Mouse (Mus musculus): ENCODE measurements around the gene Fam129b. TPM values are rescaled to one million over a fixed set of nuclear protein-coding genes. Genes with fewer than 3 reads are reported as not detected.
A peak's percentile ranks its signal among the peaks of the same experiment; 100 is the strongest.

The Fam129b gene
- polyA plus RNA-seq, 1 experiment from 2014 or later: 5.9 TPM

DNA sequence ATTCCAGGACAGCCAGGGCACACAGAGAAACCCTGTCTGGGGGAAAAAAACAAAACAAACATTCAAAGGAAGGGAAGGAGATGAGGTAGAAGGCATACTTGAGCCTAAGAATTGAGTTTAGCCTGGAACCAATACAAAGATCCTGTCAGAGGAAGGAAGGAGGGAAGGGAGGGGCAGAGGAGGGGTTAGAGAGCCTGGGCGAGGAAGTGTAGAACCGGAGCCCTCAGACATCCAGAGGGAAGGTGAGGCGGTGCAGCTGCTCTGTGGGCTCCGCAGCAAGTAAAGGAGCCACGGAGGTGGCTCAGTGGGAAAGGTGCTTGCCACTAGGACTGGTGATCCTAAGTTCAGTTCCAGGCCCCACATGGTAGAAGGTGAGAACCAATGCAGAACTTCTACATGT is 34.8 kb upstream of the Fam129b start:
- DNase-seq (no peak), ATAC-seq (no peak)
- no peak overlapping the region for H3K27ac ChIP-seq (ENCODE audit: low read depth)
- no peaks in the 10 kb centered on the region for H3K27me3 ChIP-seq (ENCODE audit: insufficient read depth, low read length)
- WGBS (ENCODE audit: insufficient replicate concordance): 49% methylated on average over 5 of the region's 5 CpGs
- H3K4me1 ChIP-seq (ENCODE audit: insufficient read depth): peaks cover 4% of the 10 kb centered on the region; the same call in 1 of the 2 replicates
- no peak overlapping the region for H3K4me2 ChIP-seq (ENCODE audit: low read depth, low read length)
- no peak overlapping the region for H3K9ac ChIP-seq (replicated peaks)
- no peaks in the 10 kb centered on the region for H3K36me3 ChIP-seq (replicated peaks; ENCODE audit: insufficient read depth, low read length)
- no peak overlapping the region for H3K4me3 ChIP-seq (ENCODE audit: low read depth, low read length)
- H3K9me3 ChIP-seq (ENCODE audit: low read length): no peaks in the 10 kb centered on the region
- TF ChIP-seq CTCF (IDR thresholded peaks at IDR 0.05; ENCODE audit: low read depth): no peak

DNA sequence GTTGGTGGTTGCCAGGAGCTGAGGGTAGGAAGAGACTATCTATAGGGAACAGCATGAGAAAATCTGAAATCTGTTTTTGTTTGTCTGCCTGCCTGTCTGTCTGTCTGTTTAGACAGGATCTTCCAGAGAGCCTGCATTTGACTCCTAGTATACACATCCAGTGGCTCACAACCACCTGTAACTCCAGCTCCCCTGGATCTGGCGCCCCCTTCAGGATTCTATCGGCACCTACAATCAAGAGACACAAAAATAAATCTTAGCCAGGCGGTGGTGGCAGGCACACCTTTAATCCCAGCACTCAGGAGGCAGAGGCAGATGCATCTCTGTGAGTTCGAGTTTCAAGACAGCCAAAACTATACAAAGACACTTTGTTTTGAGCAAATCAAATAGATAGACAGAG is 33.4 kb upstream of the Fam129b start:
- no peak overlapping the region for H3K4me2 ChIP-seq (ENCODE audit: low read depth, low read length)
- peaks cover 6% of the 10 kb centered on the region; the same call in 1 of the 2 replicates for H3K4me1 ChIP-seq (ENCODE audit: insufficient read depth)
- TF ChIP-seq CTCF (IDR thresholded peaks at IDR 0.05; ENCODE audit: low read depth) (peak; percentile 61), EP300 (IDR thresholded peaks at IDR 0.05; ENCODE audit: low read depth) (no peak)
- no peaks in the 10 kb centered on the region for H3K9me3 ChIP-seq (ENCODE audit: low read length)
- no peaks in the 10 kb centered on the region for H3K27me3 ChIP-seq (ENCODE audit: insufficient read depth, low read length)
- ATAC-seq (no peak), DNase-seq (no peak)
- no peak overlapping the region for H3K27ac ChIP-seq (ENCODE audit: low read depth)
- H3K9ac ChIP-seq (replicated peaks): no peak overlapping the region
- H3K36me3 ChIP-seq (replicated peaks; ENCODE audit: insufficient read depth, low read length): no peaks in the 10 kb centered on the region
- WGBS (ENCODE audit: insufficient replicate concordance): 29% methylated on average over 4 of the region's 4 CpGs
- no peak overlapping the region for H3K4me3 ChIP-seq (ENCODE audit: low read depth, low read length)

DNA sequence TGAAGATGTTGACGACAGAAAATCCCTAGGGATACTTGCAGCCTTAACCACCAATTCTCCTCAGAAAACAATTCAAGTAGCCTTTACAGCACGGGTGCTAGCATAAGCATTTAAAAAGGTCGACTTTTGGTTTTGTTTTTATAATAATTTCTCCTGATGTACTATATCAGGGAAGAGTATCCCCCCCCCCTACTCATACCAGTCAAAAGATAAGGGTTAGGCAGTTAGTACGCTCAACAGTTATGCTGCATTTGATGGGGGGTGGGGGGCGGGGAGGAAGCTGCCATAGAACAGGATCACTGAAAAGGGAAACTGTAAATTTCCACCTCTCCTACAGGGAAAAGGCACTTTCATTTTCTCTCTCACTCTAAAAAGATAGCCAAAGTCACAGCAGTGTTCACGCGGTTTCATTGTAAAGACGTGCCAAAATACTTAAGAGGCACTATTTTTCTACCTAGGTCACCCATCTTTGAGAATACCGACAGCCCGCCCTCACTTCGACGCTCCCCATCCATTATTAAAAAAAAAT is 30.3 kb upstream of the Fam129b start:
- Histone ChIP-seq H3K27ac (ENCODE audit: low read depth) (0 out of 2 replicates have a peak overlapping the region, but pooled peaks have one; percentile 66), H3K9ac (replicated peaks) (peak overlapping the region; percentile 69), H3K9me3 (ENCODE audit: low read length) (no peaks in the 10 kb centered on the region), H3K4me3 (ENCODE audit: low read depth, low read length) (peak overlapping the region; percentile 77), H3K27me3 (ENCODE audit: insufficient read depth, low read length) (no peaks in the 10 kb centered on the region), H3K4me2 (ENCODE audit: low read depth, low read length) (peak overlapping the region; percentile 99), H3K4me1 (ENCODE audit: insufficient read depth) (peaks cover 6% of the 10 kb centered on the region; the same call in 1 of the 2 replicates), H3K36me3 (replicated peaks; ENCODE audit: insufficient read depth, low read length) (no peaks in the 10 kb centered on the region)
- DNase-seq (no peak), ATAC-seq (no peak)
- no peak for TF ChIP-seq CTCF (IDR thresholded peaks at IDR 0.05; ENCODE audit: low read depth)
- TF ChIP-seq EP300 (IDR thresholded peaks at IDR 0.05; ENCODE audit: low read depth): no peak
- 7% methylated on average over 12 of the region's 12 CpGs for WGBS (ENCODE audit: insufficient replicate concordance)

DNA sequence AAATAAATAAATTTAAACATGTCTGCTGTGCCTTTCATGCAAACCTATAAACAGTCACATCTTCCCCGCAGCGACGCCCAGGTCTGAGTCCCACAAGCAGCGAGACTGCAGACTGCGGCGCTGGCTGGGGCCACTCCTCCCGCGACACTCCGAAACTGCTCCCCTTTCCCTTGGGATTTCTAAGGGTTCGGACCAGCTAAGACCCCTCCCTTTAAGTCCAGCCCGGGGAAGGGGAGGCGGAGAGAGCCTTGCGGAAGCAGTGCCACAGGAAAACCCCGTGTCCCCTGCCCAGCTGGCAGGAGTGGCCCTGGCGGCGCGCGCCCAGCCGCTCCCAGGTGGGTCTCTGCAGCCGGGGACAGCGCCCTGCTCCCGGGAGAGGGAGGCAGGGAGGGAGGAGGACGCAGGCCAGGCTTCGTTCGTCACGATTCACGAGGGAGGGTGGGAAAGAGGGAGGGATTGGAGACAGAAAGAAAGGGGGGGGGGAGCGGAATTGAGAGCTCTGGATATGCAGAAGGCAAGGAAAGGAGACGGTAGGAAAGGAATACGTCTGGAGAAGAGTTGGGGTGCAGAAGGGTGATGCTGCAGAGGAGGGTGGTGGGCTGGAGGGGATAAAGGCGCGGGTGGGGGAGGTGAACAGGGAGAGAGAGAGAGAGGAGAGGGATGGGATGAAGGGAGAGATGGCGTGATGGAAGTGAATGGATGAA is 29.7 kb upstream of the Fam129b start:
- Histone ChIP-seq H3K9me3 (ENCODE audit: low read length) (no peaks in the 10 kb centered on the region), H3K9ac (replicated peaks) (peak overlapping the region; percentile 69), H3K27ac (ENCODE audit: low read depth) (peak overlapping the region; percentile 66; the same call in 1 of the 2 replicates), H3K4me2 (ENCODE audit: low read depth, low read length) (peak overlapping the region; percentile 99), H3K36me3 (replicated peaks; ENCODE audit: insufficient read depth, low read length) (no peaks in the 10 kb centered on the region), H3K4me3 (ENCODE audit: low read depth, low read length) (peak overlapping the region; percentile 77), H3K27me3 (ENCODE audit: insufficient read depth, low read length) (no peaks in the 10 kb centered on the region), H3K4me1 (ENCODE audit: insufficient read depth) (peaks cover 6% of the 10 kb centered on the region; the same call in 1 of the 2 replicates)
- DNase-seq (peak; percentile 57), ATAC-seq (peak; percentile 28; the same call in 1 of the 2 replicates)
- TF ChIP-seq EP300 (IDR thresholded peaks at IDR 0.05; ENCODE audit: low read depth) (no peak), CTCF (IDR thresholded peaks at IDR 0.05; ENCODE audit: low read depth) (no peak)
- WGBS (ENCODE audit: insufficient replicate concordance): under 1% methylated on average over 33 of the region's 33 CpGs

DNA sequence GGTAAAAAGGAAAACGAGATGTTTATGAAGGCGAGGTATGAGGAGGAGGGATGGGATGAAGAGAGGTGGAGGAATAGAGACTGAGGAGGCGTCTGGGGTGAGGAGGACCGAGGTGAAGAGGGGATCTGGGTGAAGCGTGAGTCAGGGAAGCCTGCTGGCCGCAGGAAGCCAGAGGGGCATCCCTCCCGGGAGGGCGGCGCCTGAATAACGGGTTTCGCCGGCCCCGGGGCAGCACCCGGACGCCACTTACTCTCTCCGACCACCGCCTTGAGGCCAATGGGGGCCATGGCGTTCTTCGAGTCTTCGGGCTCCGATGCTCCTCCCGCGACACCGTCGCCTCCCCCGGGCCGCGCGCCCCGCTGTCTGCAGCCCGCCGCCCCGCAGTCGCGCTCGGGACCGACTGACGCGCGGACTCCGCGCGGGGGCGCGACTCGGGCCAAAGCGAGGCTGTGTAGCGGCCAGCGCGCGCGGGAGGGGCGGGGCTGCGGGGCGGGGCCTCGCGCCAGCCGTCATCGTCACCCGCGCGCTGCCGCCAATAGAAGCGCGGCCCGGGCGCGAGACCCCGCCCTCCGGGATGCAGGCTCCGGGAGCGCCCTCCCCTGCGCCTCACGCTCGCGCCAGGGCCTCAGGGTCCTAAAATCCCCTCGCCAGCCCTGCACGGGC is 29.0 kb upstream of the Fam129b start, which contains the start of gene Stxbp1:
TSS of gene Stxbp1 (minus strand) at position 441 of the 663 bp plus-strand sequence.
- peaks cover 4% of the 10 kb centered on the region; the same call in 1 of the 2 replicates for H3K27me3 ChIP-seq (ENCODE audit: insufficient read depth, low read length)
- H3K36me3 ChIP-seq (replicated peaks; ENCODE audit: insufficient read depth, low read length): no peaks in the 10 kb centered on the region
- DNase-seq (peak; percentile 93), ATAC-seq (peak; percentile 98)
- peak within 1 kb of the TSS; percentile 77 for H3K4me3 ChIP-seq (ENCODE audit: low read depth, low read length)
- H3K27ac ChIP-seq (ENCODE audit: low read depth): peak within 1 kb of the TSS; percentile 66; the same call in 1 of the 2 replicates
- under 1% methylated on average over 68 of the region's 78 CpGs for WGBS (ENCODE audit: insufficient replicate concordance)
- no peaks in the 10 kb centered on the region for H3K9me3 ChIP-seq (ENCODE audit: low read length)
- peak within 1 kb of the TSS; percentile 69 for H3K9ac ChIP-seq (replicated peaks)
- TF ChIP-seq EP300 (IDR thresholded peaks at IDR 0.05; ENCODE audit: low read depth) (no peak), CTCF (IDR thresholded peaks at IDR 0.05; ENCODE audit: low read depth) (0 out of 2 replicates have a peak, but pooled peaks have one; percentile 5)
- H3K4me1 ChIP-seq (ENCODE audit: insufficient read depth): peaks cover 6% of the 10 kb centered on the region; the same call in 1 of the 2 replicates
- peak within 1 kb of the TSS; percentile 99 for H3K4me2 ChIP-seq (ENCODE audit: low read depth, low read length)

DNA sequence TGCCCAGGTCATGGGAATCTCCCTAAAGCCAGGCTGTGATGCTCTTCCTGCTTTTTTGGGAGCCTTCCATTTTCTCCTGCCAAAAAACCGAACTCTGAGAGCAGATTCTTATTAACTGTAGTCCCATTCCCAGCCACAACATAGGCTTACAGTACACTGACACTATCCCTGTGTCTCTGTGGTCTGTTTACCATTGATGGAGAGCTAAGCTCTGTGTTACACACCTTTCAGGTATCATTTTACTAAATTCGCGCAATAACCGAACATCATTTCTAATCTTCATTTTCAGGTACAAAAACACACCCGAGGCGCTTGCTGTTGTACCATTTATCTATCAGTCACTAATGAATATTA is 28.5 kb upstream of the Fam129b start:
- H3K9ac ChIP-seq (replicated peaks): no peak overlapping the region
- peak overlapping the region; percentile 77 for H3K4me3 ChIP-seq (ENCODE audit: low read depth, low read length)
- no peaks in the 10 kb centered on the region for H3K36me3 ChIP-seq (replicated peaks; ENCODE audit: insufficient read depth, low read length)
- ATAC-seq (no peak), DNase-seq (no peak)
- peak overlapping the region; percentile 99 for H3K4me2 ChIP-seq (ENCODE audit: low read depth, low read length)
- TF ChIP-seq CTCF (IDR thresholded peaks at IDR 0.05; ENCODE audit: low read depth) (no peak), EP300 (IDR thresholded peaks at IDR 0.05; ENCODE audit: low read depth) (no peak)
- 45% methylated on average over 6 of the region's 6 CpGs for WGBS (ENCODE audit: insufficient replicate concordance)
- no peak overlapping the region for H3K27ac ChIP-seq (ENCODE audit: low read depth)
- H3K4me1 ChIP-seq (ENCODE audit: insufficient read depth): peaks cover 6% of the 10 kb centered on the region; the same call in 1 of the 2 replicates
- H3K9me3 ChIP-seq (ENCODE audit: low read length): no peaks in the 10 kb centered on the region
- peaks cover 8% of the 10 kb centered on the region; the same call in 1 of the 2 replicates for H3K27me3 ChIP-seq (ENCODE audit: insufficient read depth, low read length)

Data from liver, postnatal 0 days (tissue).